Mouse (Mus musculus) stomach, postnatal 0 days (tissue): ENCODE results near the gene Ncln.

Experiments
- CTCF ChIP-seq: IDR thresholded peaks from 2 replicates; pipeline ENCODE4 v1.5.1; 2016; ENCODE audit warnings: antibody characterized with exemption, low read depth, mild to moderate bottlenecking, moderate library complexity
- EP300 ChIP-seq: optimal IDR thresholded peaks from 2 replicates; pipeline ENCODE3; 2016; ENCODE audit warnings: antibody characterized with exemption

DNA sequence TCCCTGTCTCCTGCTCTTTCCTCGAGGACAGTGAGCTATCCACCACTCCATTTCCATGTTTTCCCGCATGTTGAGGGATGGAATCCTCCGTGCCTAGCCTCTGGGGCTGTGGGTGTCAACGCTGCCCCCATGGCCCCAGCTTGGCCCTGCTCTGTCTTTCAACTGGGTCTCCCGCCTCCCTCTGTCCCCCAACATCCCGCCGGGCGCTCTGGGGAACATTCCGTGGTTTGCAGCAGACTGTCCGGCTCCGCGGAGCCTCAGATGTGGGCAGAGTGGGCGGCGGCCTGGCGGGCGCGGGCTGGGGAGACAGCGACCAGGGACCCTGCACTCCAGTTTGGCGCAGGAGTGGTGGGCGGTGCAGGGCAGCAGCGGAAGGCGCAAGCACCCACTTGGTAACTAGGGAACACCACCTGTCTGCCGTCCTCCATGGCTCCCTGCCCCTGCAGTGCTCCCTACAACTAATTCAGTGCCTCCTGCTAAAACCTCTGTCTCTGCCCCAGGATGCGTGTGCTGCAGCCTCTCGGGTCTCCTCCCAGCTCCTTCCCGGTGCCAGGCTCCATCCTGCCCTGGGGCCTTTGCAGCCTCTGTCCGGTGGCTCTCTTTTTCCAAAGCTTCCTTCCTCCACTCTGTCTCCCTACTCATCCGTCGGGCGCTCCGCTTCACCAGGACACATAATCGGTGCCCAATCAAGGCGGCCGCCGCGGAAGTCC is 43.8 kb downstream of the Ncln start:
- no peak for TF ChIP-seq EP300
- no peak for TF ChIP-seq CTCF
